Mouse (Mus musculus): ENCODE results near the gene Dapk1.

- TF ChIP-seq CTCF (IDR thresholded peaks at IDR 0.05; ENCODE audit: low read depth, low read length) (no peak), POLR2A (IDR thresholded peaks at IDR 0.05; ENCODE audit: insufficient read depth, low read length) (no peak), EP300 (IDR thresholded peaks at IDR 0.05; ENCODE audit: insufficient read depth, low read depth, low read length) (no peak)
Measured at GRCm38 (mm10) chr13:60730587-60730986, 128.8 kb downstream of the Dapk1 start.

Measured in ES-Bruce4 (cell line).